Mouse (Mus musculus): ENCODE results near the gene E130208F15Rik. TPM values are rescaled to one million over a fixed set of nuclear protein-coding genes. Genes with fewer than 3 reads are reported as not detected.

The E130208F15Rik gene
- total RNA-seq, 2 experiments from 2014 or later, result 2.8 TPM

GRCm38 (mm10) chr7:30306083-30306779, 15.3 kb upstream of the E130208F15Rik start:
- no peak for DNase-seq

DNA sequence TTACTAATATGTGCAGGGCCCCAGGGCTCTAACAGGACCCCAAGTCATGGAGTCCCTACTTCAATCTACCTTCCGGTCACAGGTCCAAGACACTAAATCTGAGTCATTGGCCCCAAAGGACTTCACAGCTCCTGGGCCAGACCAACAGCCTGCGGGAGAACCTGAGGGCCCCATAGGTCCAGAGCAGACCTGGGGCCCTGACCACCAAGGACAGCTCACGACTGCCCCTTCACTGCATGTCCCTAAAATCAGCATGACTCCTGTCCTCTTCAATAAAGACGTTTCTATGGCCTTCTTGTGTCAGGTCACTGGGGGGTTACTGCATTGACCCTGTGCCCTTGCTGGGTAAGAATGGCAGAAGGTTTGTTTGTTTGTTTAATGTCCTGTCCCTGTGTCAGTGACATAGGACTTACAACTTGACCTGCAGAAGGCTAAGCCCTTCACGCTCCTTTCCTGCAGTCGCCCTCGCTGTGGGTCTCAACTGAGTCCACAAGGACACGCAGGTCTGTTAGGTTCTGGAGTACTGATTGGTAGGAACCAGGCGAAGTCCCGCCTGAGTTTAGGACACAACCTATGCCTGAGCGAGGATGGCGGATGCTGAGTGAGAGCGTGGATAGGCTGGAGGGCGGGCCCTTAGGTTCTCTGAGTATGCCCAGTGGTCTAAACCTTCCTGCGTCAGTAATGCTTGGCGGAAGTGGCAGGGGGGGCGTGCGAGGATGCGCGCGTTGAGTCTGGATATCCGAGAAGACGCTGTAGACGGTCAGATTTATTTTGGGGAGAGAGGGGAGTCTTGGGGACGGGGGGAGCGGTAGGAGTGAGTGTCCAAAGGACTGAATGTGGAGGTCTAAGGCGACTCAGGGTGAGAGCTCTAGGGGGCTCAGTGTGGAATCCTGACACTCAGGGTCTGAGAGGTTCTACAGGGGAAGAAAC, 13.2 kb upstream of the E130208F15Rik start, which contains the start of gene Alkbh6:
TSS of gene Alkbh6 (plus strand) at position 642 of the 930 bp plus-strand sequence.
- peak; percentile 94 for DNase-seq

- DNase-seq, result no peak
These were observed 12.0 kb upstream of the E130208F15Rik start for GRCm38 (mm10) chr7:30309395-30310129.

DNA sequence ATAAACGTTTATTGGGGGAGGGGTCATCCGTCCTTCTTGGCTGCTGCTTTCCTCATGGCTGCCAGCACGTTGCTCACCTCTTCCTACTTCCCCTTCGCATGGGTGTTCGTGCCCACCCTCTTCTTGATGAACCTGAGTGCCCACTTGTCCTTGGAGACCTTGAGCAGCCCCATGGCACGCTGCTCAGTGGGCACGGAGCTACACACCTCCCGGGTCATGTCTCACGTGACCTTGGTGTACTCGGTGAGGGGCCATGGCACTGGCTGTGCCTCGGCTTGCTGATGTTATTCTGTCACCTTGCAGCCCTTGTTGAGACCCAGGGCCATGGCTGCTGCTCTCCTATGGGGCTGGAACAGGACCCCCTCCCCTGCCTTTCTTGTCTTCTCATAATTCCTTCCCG, 11.4 kb upstream of the E130208F15Rik start:
- DNase-seq, result no peak

GRCm38 (mm10) chr7:30313666-30314320, 7.7 kb upstream of the E130208F15Rik start:
- no peak for DNase-seq

GRCm38 (mm10) chr7:30314721-30315155, 6.8 kb upstream of the E130208F15Rik start, which contains the start of gene Syne4:
Gene Syne4 (plus strand): TSS chr7:30314807.
- DNase-seq, result no peak

GRCm38 (mm10) chr7:30315559-30316529, 5.7 kb upstream of the E130208F15Rik start:
- DNase-seq, result peak; percentile 20

DNA sequence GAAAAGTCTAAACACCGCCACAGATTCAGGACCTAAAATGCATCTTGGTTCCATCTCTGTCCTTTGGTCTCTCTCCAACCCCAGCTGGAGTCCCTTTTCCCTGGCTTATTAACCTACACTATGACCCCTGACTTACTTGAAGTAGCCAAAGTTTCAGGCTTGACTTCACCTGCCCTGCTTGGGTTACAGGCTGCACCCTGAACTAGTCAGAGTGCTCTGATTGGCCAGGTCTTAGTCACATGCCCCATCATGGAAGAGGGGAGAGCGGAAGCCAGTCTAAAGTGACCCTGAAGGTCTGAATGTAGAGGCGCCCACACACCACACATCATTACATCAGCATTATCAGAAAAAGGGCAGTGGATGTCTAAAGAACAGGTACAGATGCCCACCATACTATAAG, 3.4 kb upstream of the E130208F15Rik start:
- DNase-seq, result no peak

DNA sequence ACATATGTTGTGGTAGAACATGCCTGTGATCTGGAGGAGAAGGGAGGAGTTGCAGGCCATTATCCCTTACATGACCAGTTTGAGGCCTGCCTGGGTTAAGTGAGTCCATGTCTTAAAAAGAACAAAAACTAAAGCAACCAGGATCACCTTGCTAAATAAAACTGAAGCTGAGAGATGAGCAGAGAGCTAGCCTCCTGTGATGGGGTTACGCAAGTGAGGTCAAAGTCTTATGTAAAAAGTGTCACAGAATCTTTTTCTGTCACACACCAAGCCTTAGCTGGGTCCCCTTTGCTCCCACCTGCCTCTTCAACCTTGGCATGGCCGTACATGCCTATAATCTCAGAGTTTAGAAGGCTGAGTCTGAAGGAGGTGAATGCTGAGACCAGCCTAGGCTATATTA, 594 bp upstream of the E130208F15Rik start:
- no peak for DNase-seq

GRCm38 (mm10) chr7:30322285-30322667, 736 bp downstream of the E130208F15Rik start:
- peak; percentile 97 for DNase-seq

- no peak for DNase-seq
These were observed 1.3 kb downstream of the E130208F15Rik start for GRCm38 (mm10) chr7:30322865-30323264.

- DNase-seq, result no peak
These were observed 2.3 kb downstream of the E130208F15Rik start, which contains the start of gene Sdhaf1 for GRCm38 (mm10) chr7:30323795-30324194. Gene Sdhaf1 (minus strand): TSS chr7:30323895.

DNA sequence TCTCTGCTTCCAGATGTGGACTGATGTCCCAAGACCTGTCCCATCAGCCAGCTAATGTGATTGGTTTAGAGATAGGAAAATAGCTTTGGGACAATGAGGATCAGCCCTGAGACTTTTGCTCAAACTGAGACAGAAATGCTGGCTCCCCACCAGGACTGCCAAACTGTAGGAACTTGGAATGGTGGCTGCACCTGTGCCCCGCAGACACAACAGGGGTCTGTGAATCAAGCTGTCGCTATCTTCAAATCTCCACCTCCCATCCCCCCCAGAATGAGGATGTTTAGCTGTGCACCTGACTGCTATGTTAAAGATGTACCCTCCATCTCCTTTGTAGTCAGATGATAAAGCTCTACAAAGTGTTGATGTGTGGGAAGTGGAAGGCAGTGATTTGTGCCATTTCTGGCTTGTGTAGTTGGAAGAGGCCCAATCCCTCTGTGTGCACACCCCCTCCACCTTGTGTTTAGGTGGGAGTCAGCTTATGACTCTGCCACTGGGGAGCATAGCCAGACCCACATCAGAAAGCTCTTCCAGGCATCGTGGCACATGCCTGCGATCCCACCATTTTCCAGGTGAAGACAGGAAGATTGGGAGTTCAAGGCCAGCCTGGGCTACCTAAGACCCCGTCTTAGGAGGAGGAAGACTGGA, 2.9 kb downstream of the E130208F15Rik start:
- no peak for DNase-seq

GRCm38 (mm10) chr7:30325364-30325763, 3.8 kb downstream of the E130208F15Rik start:
- DNase-seq, result peak; percentile 63

GRCm38 (mm10) chr7:30326427-30326826, 4.9 kb downstream of the E130208F15Rik start:
- DNase-seq, result no peak

DNA sequence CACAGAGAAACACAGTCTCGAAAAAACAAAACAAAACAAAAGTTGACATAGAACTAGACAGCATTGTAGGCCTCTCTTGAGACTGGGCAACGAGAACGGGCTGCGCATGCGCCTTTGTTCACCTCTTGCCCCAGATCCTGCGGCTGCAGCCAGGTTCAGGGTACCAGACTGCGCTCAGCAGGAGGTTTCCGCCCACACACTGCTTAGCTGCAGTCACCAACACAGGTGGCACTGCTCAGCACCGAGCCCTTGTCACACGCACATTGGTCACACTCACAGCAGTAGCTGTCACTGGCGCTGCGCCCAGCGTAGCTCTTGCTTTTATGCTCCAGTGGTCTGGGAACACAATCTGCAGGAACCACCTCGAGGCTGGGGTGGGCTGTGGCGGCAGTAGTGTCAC, 5.6 kb downstream of the E130208F15Rik start:
- DNase-seq, result no peak

DNA sequence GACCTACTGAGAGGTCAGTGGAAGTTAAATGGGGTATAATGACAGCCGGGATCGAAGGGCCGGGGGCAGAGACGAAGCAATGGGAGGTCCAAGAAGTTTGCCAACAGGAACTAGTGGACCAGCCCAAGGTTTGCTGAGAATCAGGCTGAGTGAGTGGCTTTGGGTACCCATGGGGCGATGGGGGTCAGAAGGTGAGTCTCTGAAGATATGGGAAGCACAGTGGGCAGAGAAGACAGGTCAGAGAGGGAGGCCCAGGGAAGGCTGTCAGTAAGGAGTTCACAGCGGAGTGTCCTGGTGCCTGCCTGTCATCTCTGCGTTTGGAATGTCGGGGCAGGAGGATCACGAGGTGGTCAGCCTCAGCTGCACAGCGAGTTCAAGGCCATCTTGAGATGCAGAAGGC, 6.8 kb downstream of the E130208F15Rik start:
- no peak for DNase-seq

DNA sequence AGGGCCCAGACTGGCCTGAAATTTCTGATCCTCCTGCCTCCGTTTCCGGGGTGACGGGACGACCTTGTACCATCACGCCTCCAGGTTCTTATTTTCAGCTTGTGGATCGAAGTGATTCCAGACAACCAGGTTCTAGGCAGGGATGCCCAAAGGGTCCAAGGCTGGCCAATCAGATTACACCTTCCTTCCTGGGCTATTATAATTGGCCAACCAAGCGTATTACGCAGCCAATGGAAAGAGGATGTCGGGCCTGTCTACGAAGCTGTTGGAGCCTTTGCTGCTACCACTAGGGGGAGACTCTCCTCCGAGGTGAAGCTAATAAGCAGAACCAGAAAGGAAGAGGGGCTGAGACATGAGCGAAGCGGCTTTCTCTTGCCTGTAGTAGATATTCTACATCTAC, 10.3 kb downstream of the E130208F15Rik start:
- peak; percentile 83 for DNase-seq

GRCm38 (mm10) chr7:30332622-30333259, 11.2 kb downstream of the E130208F15Rik start:
- DNase-seq, result no peak

All from adrenal gland, postnatal 10 days (tissue).